ENCODE assay signal across 26 mouse cellular contexts in the genomic region with DNA sequence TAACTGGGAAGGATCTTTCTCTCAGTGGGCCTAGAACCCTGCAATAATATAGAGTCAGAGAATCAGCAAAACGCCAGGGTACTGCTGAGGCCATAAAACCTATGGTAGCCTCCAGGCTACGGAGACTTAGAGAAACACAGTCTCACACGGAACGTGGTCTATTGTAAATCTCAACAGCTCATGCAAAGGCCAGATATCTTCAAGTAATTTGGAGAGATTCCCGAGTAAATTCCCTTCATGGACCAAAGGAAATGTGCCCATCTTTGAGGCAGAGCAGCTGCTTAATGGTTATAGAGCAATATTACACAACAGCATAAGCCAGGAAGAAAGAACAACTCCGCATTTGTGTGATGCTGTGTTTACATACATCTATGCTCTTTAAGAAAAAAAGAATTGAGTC.
A peak's percentile ranks its signal among the peaks of the same experiment; 100 is the strongest.
DNase-seq lines count a peak whose midpoint lies in the region; ATAC-seq and TF ChIP-seq lines count a peak whose summit lies in the region.
"Had no signal": no experiment of that assay in that cellular context is flagged by ENCODE, and none has a peak within 500 bp of the region (broad histone marks: within the 10 kb centered on the region; RNA-seq: fewer than 3 reads in every experiment).

No protein-coding gene starts in this region.

- peak; percentile 38 to 40 for DNase-seq in heart, adult 18-20 months
- DNase-seq in kidney, adult 2 months: no peak
- no peak for DNase-seq in kidney, postnatal 4 days
- DNase-seq in lung, postnatal 0 days (ENCODE audit: low spot score): peak; percentile 54
- DNase-seq in lung, postnatal 4 days: no peak
- DNase-seq: adrenal gland, postnatal 25 days; cerebellum, adult 8-10 months; cerebellum, postnatal 36 days; embryo, embryonic 11 days; heart, postnatal 4 days; kidney, adult 9 months; kidney, postnatal 36 days; layer of hippocampus, adult 9-11 months; liver; right cerebral cortex, postnatal 14 days had no signal

- H3K9me3 ChIP-seq in heart, embryonic 12.5 days (replicated peaks): no peaks in the 10 kb centered on the region
- no peaks in the 10 kb centered on the region for H3K9me3 ChIP-seq in lung, postnatal 0 days (ENCODE audit: low read length)
- H3K9me3 ChIP-seq in neural tube, embryonic 15.5 days (replicated peaks): no peaks in the 10 kb centered on the region
- H3K9me3 ChIP-seq: embryonic facial prominence, embryonic 13.5 days; forebrain, embryonic 12.5 days; intestine, embryonic 15.5 days; limb, embryonic 10.5 days; liver, embryonic 15.5 days had no signal

- no peak overlapping the region for H3K4me2 ChIP-seq in heart, embryonic 12.5 days
- no peak overlapping the region for H3K4me2 ChIP-seq in lung, postnatal 0 days (replicated peaks; ENCODE audit: low read depth, low read length)
- H3K4me2 ChIP-seq in neural tube, embryonic 15.5 days: no peak overlapping the region
- H3K4me2 ChIP-seq: embryonic facial prominence, embryonic 13.5 days; forebrain, embryonic 12.5 days; intestine, embryonic 15.5 days; liver, embryonic 15.5 days had no signal

- no peaks in the 10 kb centered on the region for H3K27me3 ChIP-seq in heart, embryonic 12.5 days (replicated peaks)
- no peaks in the 10 kb centered on the region for H3K27me3 ChIP-seq in kidney, adult 2 months (replicated peaks; ENCODE audit: control insufficient read depth, insufficient read depth, low read length)
- no peaks in the 10 kb centered on the region for H3K27me3 ChIP-seq in lung, postnatal 0 days (replicated peaks; ENCODE audit: insufficient read depth, low read length)
- H3K27me3 ChIP-seq in neural tube, embryonic 15.5 days (replicated peaks): no peaks in the 10 kb centered on the region
- H3K27me3 ChIP-seq: embryonic facial prominence, embryonic 13.5 days; forebrain, embryonic 12.5 days; intestine, embryonic 15.5 days; liver, embryonic 15.5 days had no signal

- no peak for TF ChIP-seq POLR2A in kidney, adult 2 months (IDR thresholded peaks at IDR 0.05; ENCODE audit: low read depth, low read length)

- 71% methylated on average over 6 of the region's 6 CpGs for WGBS in heart, embryonic 12.5 days
- 76% methylated on average over 6 of the region's 6 CpGs for WGBS in kidney, adult 2 months
- 50% methylated on average over 6 of the region's 6 CpGs for WGBS in lung, postnatal 0 days
- 47% methylated on average over 6 of the region's 6 CpGs for WGBS in neural tube, embryonic 15.5 days

- H3K4me1 ChIP-seq in heart, embryonic 12.5 days (replicated peaks): peaks cover 57% of the 10 kb centered on the region
- H3K4me1 ChIP-seq in kidney, adult 2 months (ENCODE audit: control insufficient read depth, insufficient read depth, low read length): peaks cover 12% of the 10 kb centered on the region
- H3K4me1 ChIP-seq in lung, postnatal 0 days (ENCODE audit: insufficient read depth, low read depth, low read length): no peaks in the 10 kb centered on the region; the same call in 1 of the 2 replicates
- peaks cover 14% of the 10 kb centered on the region for H3K4me1 ChIP-seq in neural tube, embryonic 15.5 days
- H3K4me1 ChIP-seq: limb, embryonic 10.5 days; liver, embryonic 15.5 days had no signal

- TF ChIP-seq CTCF in kidney, adult 2 months (conservative IDR thresholded peaks at IDR 0.05; ENCODE audit: insufficient read depth, insufficient read length, low read depth, low read length): no peak
- TF ChIP-seq CTCF in lung, postnatal 0 days (IDR thresholded peaks at IDR 0.05): no peak

- H3K36me3 ChIP-seq in heart, embryonic 12.5 days: peaks cover 3% of the 10 kb centered on the region
- H3K36me3 ChIP-seq in kidney, adult 2 months (ENCODE audit: control insufficient read depth, insufficient read depth, low read length): no peaks in the 10 kb centered on the region
- no peaks in the 10 kb centered on the region for H3K36me3 ChIP-seq in lung, postnatal 0 days (ENCODE audit: insufficient read depth, low read length)
- H3K36me3 ChIP-seq in neural tube, embryonic 15.5 days: no peaks in the 10 kb centered on the region
- H3K36me3 ChIP-seq: intestine, embryonic 15.5 days; limb, embryonic 10.5 days; liver, embryonic 15.5 days had no signal

- no peak for ATAC-seq in heart, embryonic 12.5 days (ENCODE audit: insufficient number of reproducible peaks, low FRiP score)
- no peak for ATAC-seq in lung, postnatal 0 days
- ATAC-seq in neural tube, embryonic 15.5 days (ENCODE audit: low FRiP score): peak; percentile 26; the same call in 1 of the 2 replicates
- ATAC-seq: hindbrain, embryonic 16.5 days; intestine, embryonic 15.5 days had no signal

- no peak for TF ChIP-seq EP300 in lung, postnatal 0 days (IDR thresholded peaks at IDR 0.05)

- H3K4me3 ChIP-seq in heart, embryonic 12.5 days: no peak overlapping the region
- H3K4me3 ChIP-seq in kidney, adult 2 months (ENCODE audit: insufficient read depth, low read depth, low read length): no peak overlapping the region
- H3K4me3 ChIP-seq in lung, postnatal 0 days (ENCODE audit: low read depth, low read length): no peak overlapping the region
- H3K4me3 ChIP-seq in neural tube, embryonic 15.5 days (replicated peaks): no peak overlapping the region
- H3K4me3 ChIP-seq: embryonic facial prominence, embryonic 13.5 days; erythroblast, embryonic 14.5 days; forebrain, embryonic 12.5 days; intestine, embryonic 15.5 days; left cerebral cortex, adult 2 months; limb, embryonic 10.5 days; liver, embryonic 15.5 days had no signal

- H3K27ac ChIP-seq in heart, embryonic 12.5 days (ENCODE audit: poor library complexity, severe bottlenecking): no peak overlapping the region
- H3K27ac ChIP-seq in kidney, adult 2 months (ENCODE audit: insufficient read depth, low read depth, low read length): 0 out of 2 replicates have a peak overlapping the region, but pooled peaks have one; percentile 11
- H3K27ac ChIP-seq in lung, postnatal 0 days (ENCODE audit: low read length): peak overlapping the region; percentile 20; the same call in 1 of the 2 replicates
- H3K27ac ChIP-seq in neural tube, embryonic 15.5 days (replicated peaks): no peak overlapping the region
- H3K27ac ChIP-seq: embryonic facial prominence, embryonic 13.5 days; forebrain, embryonic 12.5 days; intestine, embryonic 15.5 days; limb, embryonic 10.5 days; liver, embryonic 15.5 days; macrophage had no signal

- H3K9ac ChIP-seq in heart, embryonic 12.5 days: no peak overlapping the region
- H3K9ac ChIP-seq in lung, postnatal 0 days (replicated peaks; ENCODE audit: low read depth): no peak overlapping the region
- H3K9ac ChIP-seq in neural tube, embryonic 15.5 days (replicated peaks): no peak overlapping the region
- H3K9ac ChIP-seq: embryonic facial prominence, embryonic 13.5 days; forebrain, embryonic 12.5 days; intestine, embryonic 15.5 days; liver, embryonic 15.5 days had no signal

Comparison
In these comparisons a context has a peak if more than half of its experiments do, and no peak if none do; other contexts are left out.
1. DNase-seq: peak in heart, adult 18-20 months (2 of 2) and lung, postnatal 0 days (single experiment); none in kidney, adult 2 months (single experiment), kidney, postnatal 4 days (0 of 2) and lung, postnatal 4 days (0 of 2).
2. H3K27ac ChIP-seq: peak in kidney, adult 2 months (single experiment) and lung, postnatal 0 days (single experiment); none in heart, embryonic 12.5 days (single experiment) and neural tube, embryonic 15.5 days (single experiment).